Mouse (Mus musculus): ENCODE results near the gene Lrfn5.
A peak's percentile ranks its signal among the peaks of the same experiment; 100 is the strongest.

Lrfn5 gene

DNA sequence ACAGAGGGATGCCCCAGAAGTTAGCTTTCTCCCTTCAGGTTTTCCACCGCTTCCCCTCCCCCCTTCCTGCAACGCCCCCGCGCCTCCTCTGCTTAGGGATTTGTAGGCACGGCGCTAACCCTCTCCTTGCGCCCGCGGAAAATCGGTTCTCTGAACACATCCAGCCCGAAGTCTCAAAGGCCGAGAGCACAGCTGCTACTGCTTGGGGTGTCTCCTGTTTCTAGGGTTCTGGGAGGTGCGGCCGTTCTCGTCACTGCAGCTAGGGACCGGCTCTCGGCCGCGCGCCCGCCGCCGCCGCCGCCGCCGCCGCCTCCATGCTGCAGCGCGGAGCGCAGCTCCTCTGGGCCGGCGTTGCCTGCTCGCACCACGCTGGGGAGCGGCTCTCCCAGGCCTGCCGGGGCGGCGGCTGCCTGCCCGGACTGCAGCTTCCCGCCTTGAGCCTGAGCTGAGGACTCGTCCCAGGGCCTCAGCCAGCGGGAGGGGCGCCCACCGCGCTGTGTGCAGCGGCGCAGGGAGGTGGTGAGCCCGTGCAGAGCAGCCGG lies at the start of gene Lrfn5:
Lrfn5 (plus strand) TSS at position 322 of the 542 bp plus-strand sequence.
- peak; percentile 60 to 76 for DNase-seq (ENCODE audit: low spot score in 2 of 2)

DNA sequence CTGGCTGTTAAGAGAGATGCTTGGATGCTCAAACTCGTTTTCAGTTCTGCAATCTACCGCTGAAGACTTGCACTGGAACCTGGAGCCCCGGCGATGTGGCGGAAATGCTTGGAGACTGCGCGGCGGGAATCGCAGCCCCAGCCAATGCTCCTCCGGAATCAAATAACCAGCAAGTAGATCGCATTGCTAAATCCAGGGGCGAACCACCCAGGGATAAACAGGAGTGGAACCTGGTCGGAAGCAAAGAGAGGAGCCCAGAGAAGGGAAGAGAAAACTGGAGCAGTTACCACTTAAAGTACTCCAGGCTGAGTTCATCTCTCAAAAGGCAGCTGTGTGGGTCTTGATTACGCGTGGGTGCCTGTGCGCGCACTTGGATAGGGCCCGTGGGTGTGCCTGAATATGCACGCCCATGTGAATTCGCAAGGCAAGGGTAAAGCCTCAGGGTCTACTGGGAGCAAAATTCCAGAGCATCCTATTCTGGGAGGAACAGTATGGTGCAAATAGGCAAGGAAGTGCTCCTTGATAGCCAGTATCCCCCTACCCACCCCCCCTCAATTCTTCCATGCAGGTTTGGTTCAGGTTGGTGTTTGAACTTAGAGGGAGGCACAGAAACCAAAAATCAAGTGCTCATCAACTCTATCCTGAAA lies 1.3 kb upstream of the Lrfn5 start:
- DNase-seq (ENCODE audit: low spot score in 2 of 2) = peak; percentile 43 to 55

DNA sequence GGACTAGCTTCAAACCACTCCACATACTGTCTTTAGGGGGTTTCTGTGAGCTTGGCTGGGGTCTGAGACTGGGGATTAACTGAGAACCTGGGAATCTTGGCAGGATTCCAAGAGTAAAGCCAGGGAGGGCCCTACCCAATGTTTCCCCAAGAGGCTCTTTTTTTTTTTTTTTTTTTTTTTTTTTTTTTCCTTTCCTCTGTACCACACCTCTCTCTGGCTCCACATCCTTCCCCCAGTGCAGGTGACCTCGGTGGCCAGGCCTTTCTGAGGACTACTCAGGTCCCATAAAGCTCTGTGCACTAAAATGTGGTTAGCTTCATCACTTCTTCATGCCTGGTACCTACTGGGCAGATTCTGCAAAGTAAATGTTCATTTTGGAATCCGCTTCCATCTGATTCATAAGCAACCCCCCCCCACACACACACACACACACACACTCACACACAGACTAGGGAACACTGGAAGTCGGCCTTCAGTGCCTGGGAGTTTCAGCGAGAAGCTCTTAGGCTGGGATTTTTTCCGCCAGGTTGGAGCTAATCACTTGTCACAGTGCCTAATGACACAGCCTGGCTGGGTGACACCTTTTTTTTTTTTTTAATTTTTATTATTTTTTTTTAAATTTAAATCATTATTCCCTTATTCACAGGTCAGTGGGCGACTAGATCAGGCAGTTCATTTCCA lies 662 bp upstream of the Lrfn5 start:
- peak; percentile 26 to 39 for DNase-seq (ENCODE audit: low spot score in 2 of 2)

DNA sequence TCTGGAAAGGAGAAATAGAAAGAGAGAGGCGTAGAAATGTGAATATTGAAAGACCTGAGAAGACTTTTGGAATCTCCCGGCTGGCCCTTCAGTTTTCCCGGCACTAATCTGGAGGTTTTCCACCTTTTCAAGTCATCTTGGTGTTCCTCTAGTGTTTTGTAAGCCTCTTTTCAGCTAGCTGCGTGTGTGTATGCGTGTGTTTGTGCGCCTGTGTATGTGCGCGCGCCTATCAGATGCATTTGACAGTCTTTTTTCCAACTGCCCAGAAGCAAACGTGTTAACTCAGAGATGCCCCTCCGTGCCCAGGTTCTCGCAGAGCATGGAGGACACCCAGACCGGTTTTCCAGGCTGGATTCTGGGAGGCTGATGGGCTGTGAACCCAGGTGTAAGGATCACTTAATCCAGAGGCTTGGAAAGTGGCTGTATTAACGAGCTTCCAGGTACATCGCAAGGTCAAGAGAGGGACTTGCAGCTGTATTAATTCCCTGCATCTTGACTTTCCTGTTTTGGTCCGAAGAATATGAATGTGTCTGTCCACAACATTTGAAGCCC lies 757 bp downstream of the Lrfn5 start:
- DNase-seq (ENCODE audit: low spot score in 2 of 2) = peak; percentile 38 to 63

DNA sequence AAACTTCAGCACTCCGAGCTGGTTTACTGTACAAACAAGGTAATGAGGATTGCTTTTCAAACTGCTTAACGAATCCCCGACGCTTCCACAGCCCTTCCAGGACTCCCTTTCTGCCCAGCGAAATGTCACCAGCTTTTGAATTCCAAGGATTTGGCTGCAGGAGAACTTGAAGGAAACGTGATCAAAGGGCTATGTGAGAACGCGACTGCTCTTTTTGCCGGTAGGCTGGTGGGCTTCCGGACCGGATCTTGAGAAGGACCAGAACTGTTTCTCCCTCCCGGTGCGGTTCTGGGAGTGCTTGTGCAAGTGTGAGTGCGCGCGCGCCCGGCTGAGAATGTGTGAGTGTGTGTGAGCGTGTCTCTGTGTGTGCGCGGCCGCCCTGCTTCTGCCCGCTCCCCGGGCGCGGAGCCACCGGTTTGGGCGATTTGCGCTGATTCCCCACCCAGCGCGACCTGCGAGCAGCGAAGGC lies 1.3 kb downstream of the Lrfn5 start:
- peak; percentile 66 to 75 for DNase-seq (ENCODE audit: low spot score in 2 of 2)

DNA sequence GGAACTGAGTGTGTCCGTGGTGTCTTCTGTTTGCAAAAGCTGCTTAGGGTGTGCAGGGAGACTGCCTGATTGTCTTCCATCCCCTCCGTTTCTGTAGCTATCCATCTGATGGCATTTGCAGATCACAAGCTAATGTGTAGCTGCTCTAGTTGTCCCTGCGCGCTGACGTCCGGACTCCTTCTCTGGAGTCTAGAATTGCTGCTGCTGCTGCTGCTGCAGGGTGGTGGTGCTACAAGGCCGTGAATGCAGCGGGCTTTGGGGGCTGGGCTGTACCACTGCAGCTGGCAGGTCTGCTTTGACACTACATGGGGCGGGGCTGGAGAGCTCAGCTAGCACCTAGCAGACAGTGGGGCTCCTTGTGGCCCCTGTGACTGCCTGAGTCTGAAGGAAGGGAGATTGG lies 3.2 kb downstream of the Lrfn5 start:
- DNase-seq (ENCODE audit: low spot score in 2 of 2) = peak; percentile 84 to 87

DNA sequence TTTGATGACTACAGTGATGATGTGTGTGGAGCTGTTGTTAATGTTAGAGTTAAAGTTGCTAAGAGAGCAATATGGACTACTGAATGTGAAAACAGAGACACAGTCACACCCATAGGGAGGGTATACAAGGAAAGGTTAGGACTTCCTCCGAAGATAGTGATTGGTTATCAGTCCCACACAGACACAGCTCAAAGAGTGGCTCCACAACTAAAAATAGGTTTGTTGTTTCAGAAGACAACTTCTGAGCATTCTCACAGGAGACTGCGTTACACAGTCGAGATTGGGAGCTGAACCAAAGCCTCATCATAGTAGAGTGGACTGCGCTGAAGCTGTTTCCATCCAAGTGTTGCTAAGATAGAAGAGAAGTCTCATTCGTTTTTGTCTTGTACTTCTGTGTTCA lies 57.0 kb downstream of the Lrfn5 start:
- DNase-seq (ENCODE audit: low spot score in 2 of 2) = no peak

DNA sequence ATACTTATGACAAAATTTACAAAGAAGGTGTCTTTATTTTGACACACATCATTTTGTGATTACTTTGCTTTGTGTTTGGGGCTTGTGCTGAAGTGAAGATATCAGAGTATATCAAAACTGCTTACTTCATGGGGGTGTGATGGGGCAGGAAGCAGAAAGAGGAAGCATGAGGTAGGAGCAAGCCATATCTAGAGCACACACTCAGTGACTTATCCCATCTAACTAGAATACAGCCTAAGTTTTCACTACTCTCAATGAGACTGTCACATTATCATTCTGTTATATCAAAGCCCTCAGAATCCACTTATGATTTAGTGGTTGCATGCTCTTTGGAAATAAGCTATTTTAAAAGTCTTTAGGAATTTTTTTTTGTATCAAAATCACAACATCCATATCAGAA lies 77.4 kb downstream of the Lrfn5 start:
- no peak for DNase-seq (ENCODE audit: low spot score in 2 of 2)

DNA sequence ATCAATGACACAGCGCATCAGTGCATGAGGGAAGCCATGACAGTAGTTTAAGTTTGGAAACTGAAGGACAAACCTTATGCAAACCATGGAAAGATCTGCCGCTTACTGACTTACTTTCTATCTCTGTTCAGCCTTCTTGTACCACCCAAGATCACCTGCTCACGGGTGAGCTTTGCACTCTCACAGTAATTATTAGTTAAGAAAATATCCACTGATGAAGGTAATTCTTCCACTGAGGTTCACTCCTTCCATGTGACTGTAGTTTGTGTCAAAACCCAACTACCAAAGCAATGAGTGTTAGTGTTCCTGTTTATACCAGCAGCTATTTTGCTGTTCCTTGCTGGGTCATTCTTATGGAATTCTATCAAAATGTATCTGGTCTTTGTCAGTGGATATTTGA lies 84.9 kb downstream of the Lrfn5 start:
- DNase-seq (ENCODE audit: low spot score in 2 of 2) = no peak

DNA sequence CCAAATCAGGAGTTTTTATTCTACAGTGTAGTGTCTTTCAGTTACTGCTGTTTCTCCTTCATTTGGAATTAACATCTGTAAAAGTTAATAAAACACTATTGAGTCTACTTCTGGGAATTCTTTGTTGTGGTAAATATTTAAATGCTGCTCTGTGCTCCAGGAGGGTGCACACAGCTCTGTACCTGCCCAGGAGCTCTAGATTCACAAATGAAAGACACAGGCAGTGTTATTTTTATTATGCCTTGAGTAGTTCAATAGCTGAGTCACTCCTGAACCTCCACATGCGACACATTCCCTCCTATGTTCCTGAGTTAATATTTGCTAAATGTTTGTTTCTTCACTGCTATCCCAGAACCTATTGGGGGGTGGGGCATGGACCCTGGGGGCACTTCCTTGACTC lies 87.1 kb downstream of the Lrfn5 start:
- no peak for DNase-seq (ENCODE audit: low spot score in 2 of 2)

DNA sequence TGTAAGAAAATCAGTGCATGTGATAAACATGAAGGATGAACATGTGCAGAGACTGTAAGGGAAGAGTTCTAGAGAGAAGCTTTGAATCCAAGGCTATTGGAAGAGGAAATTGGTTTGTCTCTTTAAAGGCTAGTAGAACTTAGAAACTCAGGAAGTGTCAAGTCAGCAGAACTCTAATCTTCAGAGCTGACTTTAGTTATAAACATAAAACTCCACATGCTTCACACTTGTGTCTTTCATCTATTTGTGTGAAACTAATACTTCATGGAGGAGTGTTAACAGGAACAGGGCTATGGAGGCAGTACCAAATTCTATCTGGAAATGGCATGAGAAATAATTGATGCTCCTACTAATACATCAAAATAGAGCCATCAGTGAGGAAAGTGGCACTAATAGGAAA lies 101.6 kb downstream of the Lrfn5 start:
- no peak for DNase-seq (ENCODE audit: low spot score in 2 of 2)

DNA sequence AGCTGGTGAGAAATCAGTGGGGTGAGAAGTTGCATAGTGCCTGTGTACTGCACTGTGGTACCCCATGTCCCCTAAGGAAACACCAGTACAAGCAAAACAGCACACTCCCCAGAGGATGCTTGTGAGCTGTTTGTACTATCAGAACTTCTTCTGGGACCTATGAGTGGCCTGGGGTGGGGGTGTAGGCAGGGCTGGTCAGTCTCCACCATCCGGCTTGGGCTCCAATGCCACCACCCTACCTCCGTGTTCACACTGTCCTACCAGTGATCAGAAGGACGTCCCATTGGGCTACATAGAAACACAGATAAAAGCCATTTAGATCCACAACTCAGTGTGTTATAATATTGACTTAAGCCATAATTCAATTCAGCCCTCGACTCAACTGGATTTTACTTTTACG lies 131.4 kb downstream of the Lrfn5 start:
- DNase-seq (ENCODE audit: low spot score in 2 of 2) = no peak

DNA sequence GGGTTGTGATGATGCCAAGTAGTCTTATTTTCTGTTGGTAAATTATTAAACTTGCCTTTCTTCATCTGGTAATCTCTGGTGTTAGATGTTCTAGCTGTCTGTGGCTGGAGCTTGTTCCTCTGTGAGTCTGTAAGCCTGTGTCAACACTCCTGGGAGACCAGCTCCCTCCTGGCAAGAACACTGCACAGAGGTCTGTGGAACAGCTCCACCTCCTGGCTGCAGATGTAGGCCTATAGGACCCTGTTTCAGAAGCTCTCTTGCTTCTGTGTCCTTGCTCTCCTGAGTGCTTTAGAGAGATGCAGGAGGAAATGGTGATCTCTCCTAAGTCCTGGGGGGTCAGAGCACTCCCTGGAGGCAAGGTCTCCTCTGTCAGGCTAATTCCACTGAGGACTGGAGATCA lies 200.2 kb downstream of the Lrfn5 start:
- no peak for DNase-seq (ENCODE audit: low spot score in 2 of 2)

DNA sequence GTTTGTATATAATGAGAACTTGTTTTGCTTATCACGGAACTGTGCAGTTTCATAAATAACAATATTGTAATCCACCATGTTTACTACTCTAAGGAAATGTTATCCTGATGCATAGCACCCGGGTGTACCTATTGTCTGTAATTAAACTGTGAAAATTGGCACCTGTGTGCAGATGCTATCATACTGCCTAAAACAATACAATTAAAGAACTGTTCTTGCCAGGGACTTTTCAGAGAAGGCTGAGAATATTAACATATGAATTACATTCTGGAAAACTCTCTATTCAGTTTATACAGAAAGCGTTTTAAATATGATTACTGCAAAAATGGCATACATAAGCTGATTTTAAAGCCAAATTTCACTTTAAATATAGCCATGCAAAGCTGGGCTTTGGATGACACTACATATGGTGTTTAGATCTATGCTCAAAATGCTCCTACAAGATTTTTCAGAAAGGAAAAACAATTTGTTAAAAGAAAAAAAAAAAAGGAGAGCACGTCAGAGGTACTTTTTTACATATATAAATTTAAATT lies 284.2 kb downstream of the Lrfn5 start:
- DNase-seq (ENCODE audit: low spot score in 2 of 2) = no peak

DNA sequence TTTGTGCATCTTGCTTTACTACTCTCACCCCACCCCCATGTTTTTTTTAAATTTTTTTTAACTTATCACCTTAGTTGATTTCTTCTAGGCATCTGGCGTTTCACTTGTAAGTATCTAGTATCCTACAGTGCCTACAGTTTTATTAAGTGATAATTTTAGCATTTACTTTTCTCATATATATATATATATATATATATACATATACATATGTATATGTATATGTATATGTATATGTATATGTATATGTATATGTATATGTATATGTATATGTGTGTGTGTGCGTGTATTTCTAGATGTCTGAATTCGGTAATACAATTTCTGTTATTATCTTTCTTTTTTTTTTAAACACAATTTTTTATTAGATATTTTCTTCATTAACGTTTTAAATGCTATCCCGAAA lies 300.7 kb downstream of the Lrfn5 start:
- DNase-seq (ENCODE audit: low spot score in 2 of 2) = no peak

DNA sequence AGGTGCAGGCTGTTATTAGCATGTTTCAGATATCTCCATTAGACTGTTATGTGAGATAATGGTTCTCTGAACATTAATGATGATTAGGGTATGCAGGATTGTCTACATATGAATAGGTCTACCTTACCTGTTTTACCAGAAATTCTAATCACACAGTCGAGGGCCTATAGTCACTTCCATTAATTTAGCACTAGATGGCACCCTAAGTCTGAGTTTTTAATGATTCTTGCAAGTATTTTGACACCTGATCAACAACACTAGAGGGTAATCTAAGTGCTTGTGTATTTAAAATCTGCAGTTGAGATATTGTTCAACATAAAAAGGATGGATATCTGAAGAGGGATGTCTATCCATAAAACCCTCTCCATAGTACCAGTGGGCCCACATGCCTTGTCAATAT lies 303.4 kb downstream of the Lrfn5 start:
- no peak for DNase-seq (ENCODE audit: low spot score in 2 of 2)

DNA sequence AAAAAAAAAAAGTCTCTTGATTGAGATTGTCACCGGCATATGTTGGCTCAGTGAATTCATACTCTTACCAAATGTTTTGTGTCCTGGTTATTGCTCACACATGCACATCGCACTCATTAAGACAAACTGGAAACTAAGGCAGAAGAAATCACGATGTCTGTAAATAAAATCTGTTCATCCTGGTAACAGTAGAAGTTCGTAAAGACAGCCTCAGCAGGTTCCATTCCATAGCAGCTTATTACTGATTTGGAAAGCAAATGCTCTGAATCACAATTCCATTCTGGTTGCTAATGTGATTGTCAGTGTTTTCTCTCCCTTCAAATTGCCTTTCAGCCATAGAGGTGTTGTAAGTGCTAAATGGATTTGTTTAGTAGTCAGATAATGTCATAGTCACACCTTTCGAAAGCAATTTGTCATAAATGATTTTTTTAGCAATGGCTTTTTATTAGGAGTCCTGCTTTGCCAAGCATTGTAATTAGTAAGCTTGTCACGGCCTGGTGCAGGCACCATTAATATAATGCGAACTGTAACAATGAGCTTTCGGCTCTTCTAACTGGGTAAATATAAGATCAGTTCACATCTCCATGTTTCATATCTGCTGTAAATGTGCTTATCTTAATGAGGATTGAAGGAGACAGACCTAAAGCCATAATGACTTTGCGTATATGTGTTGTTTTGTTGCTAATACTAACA lies 319.8 kb downstream of the Lrfn5 start:
- DNase-seq (ENCODE audit: low spot score in 2 of 2) = no peak

DNA sequence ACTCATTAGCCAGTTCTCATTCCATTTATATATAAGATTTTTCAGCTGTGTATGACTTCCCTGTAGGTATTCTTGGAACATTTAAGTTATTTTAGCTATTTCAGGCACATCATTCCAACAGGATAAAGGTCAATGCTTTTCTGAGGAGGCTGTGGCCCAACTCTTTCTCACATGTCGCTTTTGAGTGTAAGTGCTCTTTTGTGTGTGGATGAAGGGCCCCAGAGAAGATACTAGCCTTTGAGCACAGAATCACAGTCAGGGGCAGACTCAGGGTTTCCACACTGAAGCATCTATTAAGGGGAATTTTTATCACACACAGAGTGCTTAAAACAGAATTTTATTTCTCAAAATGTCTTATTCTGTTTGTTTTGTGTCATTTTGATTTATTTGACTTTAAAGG lies 331.2 kb downstream of the Lrfn5 start:
- DNase-seq (ENCODE audit: low spot score in 2 of 2) = no peak

Data from right cerebral cortex, adult 2 months (tissue).